Mouse (Mus musculus) WW6 (cell line): ENCODE measurements around the gene Macrod1.

Experiments used
- DNase-seq: peaks from one replicate; pipeline ENCODE4 v3.0.0-alpha.2; 2013; ENCODE audit warnings: low read depth, low spot score

The Macrod1 gene

DNA sequence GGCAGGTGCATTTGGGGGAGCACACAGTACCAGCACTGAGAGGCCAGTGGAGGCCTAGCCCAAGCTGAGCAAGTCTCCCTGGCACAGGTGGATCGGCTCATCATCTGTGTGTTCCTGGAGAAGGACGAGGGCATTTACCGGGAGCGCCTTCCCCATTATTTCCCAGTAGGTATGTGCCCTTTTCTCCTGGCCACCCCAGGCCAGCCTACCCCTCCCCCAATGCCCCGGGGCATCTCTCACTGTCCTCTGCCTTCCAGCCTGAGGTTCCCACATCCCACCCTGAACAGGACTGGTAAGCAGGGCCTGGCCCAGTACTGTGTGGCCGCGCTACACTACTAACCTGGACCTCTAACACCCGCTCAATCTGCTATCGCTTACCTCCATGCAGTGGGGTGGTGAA is 140.8 kb downstream of the Macrod1 start:
- DNase-seq: no peak

DNA sequence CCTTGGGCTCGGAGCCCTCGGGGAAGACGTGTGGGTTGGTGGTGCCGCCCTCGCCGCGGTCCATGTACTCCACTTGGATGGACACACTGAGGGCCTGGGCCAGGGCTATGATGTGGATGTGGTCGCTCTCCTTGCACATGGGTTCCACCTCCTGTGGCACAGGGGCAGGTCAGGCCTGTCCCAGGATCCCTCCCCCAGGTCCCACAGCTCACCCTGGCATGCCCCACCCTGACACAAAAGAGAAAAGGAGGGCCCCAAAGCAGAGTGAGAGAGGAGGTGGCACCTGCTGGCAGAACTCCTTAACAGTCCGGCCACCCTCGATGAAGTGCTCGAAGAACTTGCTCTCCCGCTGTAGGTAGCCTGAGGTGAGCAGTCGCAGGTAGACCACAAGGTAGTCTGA is 142.5 kb downstream of the Macrod1 start:
- DNase-seq: no peak

- DNase-seq: no peak
Observed at GRCm38 (mm10) chr19:7200427-7200826, 143.8 kb downstream of the Macrod1 start.

DNA sequence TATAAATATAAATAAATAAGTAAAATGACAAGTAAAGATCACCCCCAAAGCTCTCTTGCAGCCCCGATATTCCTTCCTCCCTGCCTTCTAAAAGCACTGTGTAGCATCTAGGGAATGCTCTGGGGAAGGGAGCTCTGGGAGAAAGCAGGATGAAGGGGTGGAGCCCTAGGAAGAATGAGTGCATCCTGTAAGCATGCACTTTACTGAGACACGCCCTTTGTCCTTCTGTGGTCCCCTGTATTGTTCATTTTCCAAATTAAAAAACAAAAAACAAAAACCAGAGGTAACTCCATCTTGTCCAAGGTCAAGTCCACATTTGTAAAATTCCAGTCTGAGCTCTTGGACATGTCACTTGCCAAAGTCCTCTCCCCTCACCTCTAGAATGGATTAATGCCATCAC is 148.3 kb downstream of the Macrod1 start:
- DNase-seq: no peak

DNA sequence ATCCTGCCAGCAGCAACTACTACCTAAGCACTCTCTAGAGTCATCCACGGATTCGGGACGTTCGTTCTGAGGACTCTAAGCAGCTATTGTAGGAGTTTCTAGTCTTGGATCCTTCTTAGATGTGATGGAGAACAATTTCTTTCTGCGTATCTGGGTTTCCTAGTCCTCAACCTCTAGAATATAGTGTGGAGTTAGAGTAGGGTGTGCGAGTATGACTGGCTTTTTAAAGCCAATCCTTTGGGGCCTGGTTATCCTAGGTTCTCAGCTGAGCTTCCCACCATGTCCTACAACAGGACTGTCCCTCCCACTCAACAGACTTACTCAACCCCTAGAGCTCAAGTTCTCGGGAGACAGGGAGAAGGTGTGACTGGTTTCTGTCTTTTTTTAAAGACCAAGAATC is 148.7 kb downstream of the Macrod1 start:
- DNase-seq: no peak

DNA sequence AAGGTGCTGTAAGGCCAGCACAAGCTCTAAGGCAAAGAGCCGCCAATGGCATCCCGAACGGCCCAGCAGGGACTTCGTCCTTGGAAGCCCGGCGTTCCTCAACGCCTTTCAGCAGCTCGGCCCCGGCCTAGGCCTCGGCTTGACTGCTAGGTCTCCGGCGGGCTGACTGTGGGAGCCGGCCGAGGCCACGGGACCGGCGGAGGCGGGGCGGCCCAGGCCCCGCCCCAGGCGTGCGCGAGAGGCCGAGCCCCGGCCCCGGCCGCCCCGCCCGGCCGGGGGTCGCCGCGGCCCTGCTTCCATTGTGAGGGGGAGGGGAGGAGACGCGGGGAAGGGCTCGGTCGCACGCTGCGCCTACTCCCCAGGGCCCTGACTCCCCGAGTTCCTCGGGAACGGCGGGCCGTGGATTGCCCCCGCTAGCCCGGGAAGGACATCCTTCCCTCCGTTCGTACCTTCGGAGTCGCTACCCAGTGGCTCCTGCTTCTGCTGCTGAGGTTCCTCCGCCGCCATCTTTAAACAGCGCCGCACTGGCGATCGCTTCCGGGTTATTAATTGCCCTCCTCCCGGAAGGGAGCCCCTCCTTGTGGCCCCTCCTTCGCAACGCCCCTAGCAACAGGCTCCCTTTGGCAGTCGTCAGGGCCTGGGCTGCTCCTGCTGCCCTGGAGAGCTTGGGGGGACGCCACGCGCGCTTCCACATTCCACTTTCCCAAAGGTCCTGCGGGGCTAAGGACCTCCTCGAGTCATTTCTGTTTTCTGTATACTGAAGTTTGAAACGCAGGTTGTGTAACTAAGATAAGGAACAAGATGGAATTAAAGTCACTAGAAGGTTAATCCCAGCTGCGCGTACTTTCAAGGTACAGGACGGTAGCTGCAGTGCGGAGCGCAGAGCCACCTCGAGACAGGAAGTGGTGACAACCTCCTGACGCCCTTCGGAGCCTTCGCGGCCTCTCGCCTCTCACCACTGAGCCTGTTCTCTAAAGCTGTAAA is 149.4 kb downstream of the Macrod1 start, which contains the start of gene Otub1:
Otub1 (minus strand) TSS at position 564 of the 984 bp plus-strand sequence.
- peak; percentile 84 for DNase-seq

- DNase-seq: no peak
Observed at GRCm38 (mm10) chr19:7209907-7210646, 153.5 kb downstream of the Macrod1 start.

GRCm38 (mm10) chr19:7212216-7212615 is 155.6 kb downstream of the Macrod1 start:
- no peak for DNase-seq

DNA sequence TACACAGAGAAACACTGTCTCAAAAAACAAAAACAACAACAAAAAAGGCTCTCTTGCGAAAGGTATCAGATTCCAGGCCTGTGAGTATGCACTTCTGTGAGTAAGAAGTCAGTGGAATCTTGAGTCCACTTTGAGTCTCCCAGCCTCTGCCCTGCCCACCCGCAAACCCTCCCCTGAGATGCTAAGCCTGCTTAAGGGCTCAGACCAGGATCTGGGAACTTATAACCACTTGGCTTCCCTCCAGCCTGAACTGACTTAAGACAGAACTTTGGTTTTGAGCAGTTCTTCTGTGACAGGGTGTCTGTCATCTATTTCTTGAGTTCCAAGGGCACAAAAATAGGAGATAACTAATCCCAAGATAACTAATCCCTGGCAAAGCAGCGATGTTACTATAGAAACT is 156.4 kb downstream of the Macrod1 start:
- no peak for DNase-seq

DNA sequence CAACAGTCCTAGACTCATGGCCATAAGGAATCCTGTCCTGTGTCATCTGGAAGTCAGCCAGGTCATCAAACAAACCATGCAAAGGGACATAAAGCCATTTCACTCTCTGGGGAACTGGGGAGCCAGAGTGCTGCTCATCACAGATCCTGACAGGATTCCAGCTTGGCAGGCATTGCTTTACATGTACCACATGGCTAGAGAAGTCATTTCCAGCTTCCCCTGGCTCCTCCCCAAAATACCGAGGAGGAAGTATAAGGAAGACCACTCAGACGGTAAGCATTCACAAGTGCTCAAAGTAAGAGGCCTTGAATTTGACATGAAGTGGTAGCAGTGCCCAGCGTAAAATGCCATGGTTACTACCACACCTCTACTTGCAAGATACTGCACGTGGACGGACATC is 157.9 kb downstream of the Macrod1 start:
- no peak for DNase-seq

DNA sequence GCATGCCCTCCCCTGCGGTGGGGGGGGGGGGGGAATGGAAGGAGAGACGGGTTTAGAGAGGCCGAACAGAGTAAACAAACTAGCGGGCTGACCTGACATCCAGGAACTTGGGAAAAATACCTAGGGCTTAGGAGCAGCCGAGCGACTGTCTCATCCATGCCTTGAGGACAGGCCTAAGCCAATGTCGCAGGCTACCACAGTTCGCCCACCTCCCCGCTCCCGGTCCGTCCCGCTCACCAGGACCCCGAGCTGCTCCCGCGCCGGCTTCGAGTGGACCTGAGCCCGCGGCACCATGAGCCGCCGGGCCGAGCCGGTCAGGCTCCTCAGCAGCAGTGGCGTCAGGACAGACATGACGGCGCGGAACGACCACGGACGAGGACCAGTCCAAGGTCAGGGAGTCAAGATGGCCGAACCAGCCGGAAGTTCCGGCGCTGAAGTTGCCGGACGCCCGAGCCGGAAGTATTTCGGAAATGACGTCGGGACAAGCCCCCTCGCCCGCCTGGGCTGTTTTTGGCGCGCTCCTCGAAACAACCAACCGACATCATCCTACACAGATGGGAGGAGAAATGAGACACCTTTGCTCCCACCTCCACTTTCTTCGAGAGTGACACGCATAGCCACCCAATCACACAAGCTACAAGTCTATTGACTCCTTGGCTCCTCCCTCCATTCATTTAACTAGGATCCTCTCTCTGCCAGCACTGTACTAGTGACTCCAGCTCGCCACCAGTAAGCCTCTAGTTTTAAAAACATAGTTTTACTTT is 160.7 kb downstream of the Macrod1 start, which contains the start of gene Cox8a:
Cox8a (minus strand) TSS at position 455 of the 764 bp plus-strand sequence.
- peak; percentile 93 for DNase-seq

- no peak for DNase-seq
Observed at GRCm38 (mm10) chr19:7217926-7218267, 161.3 kb downstream of the Macrod1 start.

- no peak for DNase-seq
Observed at GRCm38 (mm10) chr19:7218753-7219152, 162.1 kb downstream of the Macrod1 start.

DNA sequence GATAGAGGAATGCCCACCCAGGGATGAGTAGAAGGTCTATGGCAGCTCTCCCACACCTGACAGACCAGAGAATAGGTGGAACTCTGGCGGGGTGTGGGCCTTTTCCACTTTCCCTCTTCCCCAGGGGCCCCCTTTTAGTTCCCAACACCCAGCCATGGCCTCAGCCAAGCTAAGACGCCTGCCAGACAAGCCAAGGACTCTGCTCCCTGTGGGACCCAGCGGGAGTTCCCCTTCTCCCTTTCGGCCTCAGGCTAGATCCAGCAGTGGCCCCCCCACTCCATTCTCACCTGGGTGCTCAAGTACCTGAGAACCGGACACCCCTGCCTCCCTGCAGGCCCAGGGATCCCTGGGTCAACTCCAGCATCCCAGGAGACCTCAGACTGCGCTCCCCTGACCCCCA is 165.6 kb downstream of the Macrod1 start:
- DNase-seq: no peak

DNA sequence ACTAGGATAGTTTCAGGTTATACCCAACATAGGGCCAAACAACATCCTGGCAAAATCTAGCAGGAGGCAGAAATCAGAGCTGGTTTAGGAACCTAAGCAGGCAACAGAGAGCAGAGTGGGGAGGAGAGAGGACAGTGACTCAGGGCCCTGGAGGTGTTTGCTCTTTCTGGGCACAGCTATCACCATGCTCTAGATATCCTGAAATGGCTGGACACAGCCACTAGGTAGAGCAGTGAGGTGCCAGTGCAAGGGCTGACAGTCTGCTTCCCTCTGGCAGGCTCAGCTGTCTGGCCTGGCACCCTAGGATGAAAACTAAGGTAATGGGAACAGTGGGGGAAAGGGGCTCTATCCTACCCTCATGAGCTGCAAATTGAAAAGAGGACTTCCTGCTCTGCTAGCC is 166.9 kb downstream of the Macrod1 start:
- no peak for DNase-seq

DNA sequence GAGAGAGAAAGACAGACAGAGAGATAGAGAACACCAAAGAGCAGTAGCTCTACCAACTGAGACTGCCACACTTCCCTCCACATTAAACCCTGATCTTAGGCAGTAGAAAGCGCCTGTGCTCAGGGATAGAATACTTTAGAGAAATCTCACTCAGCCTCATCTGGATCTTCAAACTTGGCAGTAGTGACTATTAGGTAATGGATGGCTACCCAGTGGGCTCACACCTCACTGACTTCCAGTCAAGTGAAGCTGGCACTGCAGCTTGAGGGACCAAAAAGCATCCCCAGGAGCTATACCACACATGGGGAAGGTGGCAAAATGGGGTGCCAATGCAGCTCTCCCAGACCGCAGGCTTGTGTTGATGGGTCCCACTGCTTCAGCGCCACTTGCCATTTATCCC is 167.6 kb downstream of the Macrod1 start:
- DNase-seq: no peak

GRCm38 (mm10) chr19:7225096-7225690 is 168.6 kb downstream of the Macrod1 start:
- no peak for DNase-seq

DNA sequence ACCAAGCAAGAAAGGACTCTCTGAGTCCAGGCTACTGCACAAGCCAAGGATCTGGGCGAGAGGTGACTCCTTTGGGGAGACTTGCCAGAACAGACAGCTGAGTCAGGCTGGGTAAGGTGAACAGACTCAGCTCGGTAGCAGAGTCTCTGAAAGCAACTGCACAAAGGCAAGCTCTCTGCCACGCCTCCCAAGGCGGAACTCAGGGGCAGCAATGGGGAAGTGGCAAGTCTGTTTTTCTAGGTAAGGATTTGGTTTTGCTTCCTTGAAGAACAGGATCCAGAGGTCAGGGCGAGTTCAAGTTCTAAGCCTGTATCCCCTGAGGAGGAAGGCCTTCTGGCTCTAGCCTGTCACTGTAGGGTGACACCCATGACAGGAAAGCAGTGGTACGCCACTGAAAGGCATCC is 169.9 kb downstream of the Macrod1 start:
- no peak for DNase-seq

- DNase-seq: no peak
Observed at GRCm38 (mm10) chr19:7234537-7235221, 178.1 kb downstream of the Macrod1 start.

DNA sequence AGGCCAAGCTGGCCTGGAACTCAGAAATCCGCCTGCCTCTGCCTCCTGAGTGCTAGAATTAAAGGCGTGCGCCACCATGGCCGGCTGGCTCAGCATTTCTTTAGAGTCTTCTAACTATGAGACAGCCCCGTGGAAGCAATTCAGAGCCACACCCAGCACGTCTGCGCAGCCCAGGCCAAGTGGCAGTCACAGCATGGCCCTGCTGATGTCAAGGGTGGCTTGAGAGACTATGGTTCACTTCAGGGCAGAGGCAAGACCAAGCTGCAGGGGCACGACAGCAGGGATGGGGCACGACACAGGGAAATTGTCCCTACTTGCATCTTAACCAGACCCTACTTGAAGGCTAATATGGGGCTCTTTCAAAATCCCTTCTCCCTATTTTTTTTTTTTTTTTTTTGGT is 178.9 kb downstream of the Macrod1 start:
- no peak for DNase-seq

DNA sequence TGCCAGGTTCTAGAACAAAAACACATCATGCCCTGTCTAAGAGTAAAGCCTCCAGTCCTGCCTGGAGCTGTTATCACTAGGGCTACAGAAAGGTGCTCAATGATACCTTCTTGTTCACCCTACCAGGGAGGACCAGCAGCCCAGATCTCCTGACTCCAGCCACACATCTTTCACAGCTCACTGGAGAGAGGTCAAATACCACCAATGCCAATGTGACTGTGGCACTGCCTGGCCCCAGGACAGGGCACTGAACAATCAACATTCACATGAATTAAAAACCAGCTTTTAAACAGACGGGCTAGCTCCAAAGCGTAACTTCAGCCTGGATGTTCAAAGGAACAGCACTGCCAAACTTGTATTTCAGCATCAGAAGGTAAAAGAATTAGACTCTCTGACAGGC is 179.4 kb downstream of the Macrod1 start:
- DNase-seq: no peak
